Mouse (Mus musculus): ENCODE data around the gene Setd1b.

Setd1b gene

DNA sequence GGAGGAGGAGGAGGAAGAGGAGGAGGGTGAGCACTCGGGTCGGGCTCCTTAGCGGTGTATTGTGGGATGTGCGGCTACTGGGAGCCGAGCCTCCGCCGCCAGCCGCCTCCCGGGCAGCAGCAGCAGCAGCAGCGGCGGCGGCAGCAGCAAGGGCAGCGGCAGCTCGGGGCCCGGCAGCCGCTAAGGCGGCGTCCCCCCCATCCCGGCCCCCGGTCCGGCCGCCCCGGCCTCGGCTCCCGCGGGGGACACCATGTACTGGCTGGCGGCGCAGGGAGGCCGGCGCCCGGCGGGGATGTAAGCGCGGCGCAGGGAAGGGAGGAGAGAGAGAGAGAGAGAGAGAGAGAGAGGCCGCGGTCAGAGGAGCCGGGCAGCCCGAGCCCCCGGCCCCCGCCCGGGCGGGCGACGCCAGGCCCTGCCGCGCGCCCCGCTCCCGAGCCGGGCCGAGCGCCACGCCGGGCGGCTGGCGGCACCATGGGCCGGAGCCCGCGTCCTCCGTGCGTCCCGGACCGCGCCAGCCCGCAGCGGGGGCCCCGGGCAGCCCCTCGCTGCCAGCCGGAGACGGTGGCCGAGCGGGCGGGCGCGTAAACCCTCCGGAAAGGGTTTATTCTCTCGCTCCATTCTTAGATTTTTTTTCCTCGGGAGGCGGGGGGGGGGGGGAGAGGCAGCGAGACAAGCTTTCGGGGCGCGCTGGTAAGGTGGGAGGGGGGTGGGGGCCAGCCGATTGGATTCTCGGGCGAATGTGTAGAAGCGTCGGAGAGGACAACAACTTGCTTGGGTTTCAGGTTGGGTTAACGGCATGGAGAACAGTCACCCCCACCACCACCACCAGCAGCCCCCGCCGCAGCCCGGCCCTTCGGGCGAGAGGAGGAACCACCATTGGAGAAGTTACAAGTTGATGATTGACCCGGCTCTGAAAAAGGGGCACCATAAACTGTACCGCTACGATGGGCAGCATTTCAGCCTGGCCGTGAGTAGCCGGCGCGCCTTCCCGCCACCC is at the start of gene Setd1b:
Gene Setd1b, plus strand, starts transcription at position 33 of the 997 bp plus-strand sequence.
- no peak for DNase-seq (ENCODE audit: low spot score)

DNA sequence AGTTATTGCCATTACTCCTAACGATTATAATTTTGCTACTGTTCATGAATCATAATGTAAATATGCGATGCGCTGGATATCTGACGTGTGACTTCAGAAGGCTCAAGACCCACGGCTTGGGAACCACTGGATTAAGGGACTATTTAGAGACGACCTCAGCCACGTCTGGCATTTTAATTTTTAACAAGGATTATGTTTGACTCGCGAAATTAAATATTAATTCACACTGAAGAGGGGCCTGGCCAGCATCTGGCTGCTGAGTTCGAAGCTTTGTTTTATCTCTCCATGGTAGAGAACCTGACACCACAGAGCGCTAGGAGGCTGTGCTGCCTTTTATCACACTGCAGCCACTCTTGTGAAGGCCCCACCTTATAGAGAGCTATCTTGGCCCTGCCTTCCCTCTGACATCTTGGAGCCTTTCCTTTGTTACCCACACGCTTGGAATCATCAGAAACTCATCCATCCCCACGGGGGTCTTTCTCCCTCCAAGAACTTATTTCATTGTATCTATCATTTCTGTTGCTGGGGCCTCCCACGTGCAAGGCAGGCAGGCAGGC is 48.8 kb upstream of the Setd1b start:
- no peak for DNase-seq (ENCODE audit: low spot score)

DNA sequence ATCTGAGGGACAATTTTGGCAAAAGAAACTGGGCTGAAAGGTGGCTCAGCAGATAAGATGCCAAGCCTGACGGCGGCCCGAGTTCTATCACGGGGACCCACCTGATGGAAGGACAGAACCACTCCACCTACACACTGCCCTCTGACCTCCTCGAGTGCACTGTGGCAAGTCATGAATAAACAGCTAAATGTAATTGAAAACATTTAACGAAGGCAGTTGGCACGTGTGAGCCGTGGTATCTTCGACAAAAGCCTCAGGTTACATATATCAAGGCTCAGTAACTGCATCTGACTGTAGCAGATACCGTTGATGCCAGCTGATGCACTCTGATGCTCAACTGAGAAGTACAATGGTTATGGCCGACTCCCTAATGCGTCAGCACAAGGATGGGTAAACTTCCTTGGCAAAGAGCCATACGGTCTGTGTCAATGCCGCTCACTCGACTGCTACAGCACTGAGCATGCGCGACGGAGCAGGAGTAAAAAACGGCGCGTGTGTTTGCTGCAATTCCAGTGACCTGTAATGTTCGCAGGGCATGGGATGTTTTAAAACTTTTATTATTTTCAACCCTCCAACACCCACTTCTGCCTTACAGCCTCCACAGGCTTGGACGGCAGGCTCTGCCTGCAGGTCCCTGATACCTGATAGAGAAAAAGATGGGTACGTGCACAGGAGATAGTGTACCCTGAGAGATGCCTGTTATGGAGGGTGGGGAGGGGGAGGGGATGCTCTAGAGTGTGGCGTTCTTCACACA is 47.6 kb upstream of the Setd1b start:
- DNase-seq (ENCODE audit: low spot score), result no peak

DNA sequence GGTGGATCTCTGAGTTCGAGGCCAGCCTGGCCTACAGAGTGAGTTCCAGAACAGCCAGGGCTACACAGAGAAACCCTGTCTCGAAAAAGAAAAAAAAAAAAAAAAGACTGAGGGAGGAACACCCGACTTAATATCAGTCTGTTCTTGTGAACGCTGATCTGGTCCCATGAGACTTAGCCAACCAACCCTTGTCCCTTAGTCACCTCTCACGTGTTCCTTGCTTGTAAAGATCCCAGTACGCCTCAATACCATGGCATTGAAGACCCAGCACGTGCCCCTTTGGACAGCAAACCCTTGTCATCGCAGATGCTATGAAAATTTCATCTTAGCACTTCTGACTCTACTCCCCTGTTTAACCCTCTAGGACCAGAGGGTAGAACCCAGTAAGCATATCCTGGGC is 45.7 kb upstream of the Setd1b start:
- no peak for DNase-seq (ENCODE audit: low spot score)

DNA sequence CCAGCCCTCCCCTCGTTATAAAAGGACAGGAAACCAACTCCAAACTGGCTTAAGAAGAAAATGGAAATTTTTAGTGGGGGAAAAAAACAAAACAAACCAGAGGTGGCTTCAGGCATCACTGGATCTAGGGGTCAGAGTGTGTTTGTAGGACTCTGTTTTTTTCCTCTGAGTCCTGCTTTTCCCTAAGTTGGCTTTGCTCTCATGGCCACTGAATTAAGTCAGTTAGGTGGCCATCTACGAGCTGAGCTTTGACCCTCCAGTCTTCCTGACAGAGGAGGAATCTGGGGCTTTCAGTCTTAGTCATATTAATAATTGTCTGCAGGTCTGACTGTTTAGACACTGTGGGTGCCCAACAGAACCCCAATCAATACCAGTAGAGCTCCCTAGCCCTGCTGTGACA is 43.5 kb upstream of the Setd1b start:
- no peak for DNase-seq (ENCODE audit: low spot score)

DNA sequence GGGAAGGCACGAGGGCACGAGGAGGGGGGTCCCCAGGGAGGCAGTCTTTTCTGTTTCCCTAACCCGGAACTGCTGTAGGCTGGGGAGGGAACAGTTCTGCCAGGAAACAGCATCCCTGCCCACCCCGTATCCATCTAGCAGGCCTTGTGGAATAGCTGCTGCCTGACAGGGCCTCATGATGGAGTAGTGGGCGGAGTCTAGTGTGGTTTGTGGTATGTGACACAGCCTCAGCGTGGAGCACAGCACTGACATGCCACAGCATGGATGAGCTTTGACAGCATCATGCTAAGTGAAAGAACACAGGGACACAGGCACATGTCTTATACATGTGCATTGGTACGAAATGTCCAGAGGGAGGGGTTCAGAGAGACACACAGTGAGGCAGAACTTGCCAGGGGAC is 39.6 kb upstream of the Setd1b start:
- DNase-seq (ENCODE audit: low spot score), result no peak

DNA sequence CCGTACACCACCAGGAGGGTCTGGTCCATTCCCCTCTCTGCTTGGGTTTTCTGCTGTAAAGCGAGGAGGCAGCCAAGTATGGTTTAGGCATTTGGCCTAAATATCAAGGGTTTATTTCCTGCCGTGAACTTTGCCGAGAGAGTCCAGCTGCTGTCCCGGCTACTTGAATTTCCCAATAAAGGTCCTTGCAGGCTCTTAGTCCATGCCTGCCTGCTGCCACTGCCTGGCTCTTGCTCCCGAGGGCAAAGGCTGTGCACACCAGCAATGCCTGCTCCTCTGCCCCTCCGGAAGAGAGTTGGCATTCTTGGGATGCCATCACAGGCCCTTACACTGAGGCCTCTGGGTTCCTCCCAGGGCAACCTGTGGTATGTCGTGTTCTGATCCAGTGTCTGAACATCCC is 38.4 kb upstream of the Setd1b start:
- DNase-seq (ENCODE audit: low spot score), result no peak

DNA sequence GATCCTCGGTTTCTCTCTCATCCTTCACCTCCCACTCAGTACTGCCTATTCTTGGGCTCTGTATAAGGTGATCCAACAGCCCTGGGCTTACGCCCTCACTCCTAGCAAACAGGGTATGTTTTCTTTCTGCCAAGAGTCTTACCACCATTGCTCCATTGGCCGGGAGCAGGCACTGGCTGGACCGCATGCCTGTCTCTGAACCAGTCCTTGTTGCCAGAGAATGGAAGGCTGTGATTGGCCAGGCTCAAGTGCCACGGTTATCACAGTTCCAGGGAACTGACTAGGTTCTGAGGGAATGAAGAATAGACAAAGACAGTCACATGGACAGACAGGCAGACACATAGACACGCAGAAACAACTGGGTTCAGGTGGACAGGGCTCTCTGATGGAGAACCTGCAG is 37.2 kb upstream of the Setd1b start:
- DNase-seq (ENCODE audit: low spot score), result no peak

DNA sequence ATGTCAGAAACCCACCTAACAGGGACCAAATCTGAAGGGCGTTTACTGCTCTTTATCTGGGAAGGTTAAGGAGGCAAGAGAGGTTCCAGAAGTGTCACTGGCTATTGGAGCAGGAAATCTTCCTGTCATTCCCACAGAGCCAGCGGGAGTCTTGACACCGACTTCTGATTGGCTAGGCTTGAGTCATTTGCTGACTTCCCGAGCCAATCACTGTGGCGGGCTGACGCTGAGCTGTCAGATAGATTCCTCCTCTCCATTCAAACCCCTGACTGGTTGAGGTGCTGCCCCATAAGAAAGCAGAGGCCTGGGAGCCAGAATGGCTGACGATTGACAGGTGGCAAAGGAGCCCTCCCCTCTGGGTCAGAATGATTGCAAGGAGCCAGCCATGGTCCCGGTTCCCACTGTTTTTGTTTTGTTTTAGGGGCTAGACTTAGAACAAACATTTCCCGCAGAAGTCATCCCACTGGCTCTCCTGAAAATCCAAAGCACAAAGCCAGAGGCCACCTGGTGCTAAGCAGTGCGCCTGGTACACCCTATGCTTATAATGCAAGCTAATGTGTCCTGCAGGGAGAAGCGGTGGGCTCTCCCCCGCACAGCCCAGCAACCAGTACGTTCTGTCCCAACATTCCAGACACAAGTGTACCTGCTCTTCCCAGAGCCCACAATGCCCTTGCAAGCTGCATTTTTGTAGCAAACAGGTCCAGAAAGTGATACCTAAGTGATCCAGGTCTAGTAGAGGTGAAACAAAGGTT is 32.4 kb upstream of the Setd1b start:
- no peak for DNase-seq (ENCODE audit: low spot score)

DNA sequence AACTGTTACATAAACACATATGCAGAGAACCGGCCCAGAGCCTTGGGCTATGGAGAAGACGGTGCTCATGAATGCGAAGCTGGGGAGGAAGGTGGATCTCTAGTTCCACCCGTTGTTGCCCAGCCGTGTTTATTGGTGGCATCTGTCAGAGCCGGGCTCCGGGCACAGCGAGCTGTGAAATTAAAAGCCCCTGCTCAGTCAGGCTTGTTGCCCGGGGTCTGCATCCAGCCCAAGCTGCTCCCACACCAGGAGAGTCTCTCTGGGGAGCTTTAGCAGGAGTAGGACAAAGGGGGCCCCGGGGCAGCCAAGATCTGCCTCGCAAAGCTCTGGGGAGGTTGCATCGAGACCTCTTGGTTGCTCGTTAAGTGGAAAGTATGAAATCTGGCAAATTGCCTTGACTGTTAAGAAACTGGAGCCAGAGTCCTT is 31.7 kb upstream of the Setd1b start:
- DNase-seq (ENCODE audit: low spot score), result no peak

DNA sequence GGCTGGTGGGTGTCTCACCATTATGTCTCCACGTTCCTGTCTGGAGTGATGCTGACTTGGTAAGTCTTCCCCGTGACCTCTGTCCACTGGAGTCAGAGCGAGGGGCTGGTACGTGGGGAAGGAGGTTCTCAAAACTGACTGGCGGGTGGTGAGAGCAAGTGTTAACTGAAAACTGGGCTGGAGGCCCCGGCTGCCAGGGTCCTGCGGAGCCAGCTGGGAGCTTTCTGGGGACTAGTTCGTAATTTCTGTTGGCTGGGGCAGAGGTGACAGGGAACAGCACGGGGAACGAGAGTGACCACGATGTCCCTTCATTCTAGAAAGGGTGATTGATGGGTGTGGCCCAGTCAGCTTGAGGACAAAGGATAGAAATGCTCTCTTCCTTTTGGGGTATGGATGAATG is 27.9 kb upstream of the Setd1b start:
- no peak for DNase-seq (ENCODE audit: low spot score)

DNA sequence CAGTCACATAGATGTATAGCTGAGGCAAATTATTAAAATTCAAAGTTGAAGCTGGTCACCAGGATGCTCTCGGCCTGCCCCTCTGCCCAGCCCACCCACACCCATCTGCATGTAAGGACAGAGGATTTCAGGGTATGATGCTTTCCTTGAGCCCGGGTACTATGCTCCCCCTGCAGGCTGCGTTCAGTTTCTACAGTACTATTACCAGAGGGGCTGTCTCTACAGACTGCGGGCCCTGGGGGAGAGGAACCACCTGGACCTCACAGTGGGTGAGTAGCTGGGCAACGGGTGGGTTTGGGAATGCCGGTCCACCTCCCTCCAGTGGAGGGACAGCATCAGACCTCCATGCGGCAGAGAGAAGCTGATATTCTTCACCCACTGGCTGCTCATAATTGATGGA is 27.1 kb upstream of the Setd1b start:
- DNase-seq (ENCODE audit: low spot score), result no peak

DNA sequence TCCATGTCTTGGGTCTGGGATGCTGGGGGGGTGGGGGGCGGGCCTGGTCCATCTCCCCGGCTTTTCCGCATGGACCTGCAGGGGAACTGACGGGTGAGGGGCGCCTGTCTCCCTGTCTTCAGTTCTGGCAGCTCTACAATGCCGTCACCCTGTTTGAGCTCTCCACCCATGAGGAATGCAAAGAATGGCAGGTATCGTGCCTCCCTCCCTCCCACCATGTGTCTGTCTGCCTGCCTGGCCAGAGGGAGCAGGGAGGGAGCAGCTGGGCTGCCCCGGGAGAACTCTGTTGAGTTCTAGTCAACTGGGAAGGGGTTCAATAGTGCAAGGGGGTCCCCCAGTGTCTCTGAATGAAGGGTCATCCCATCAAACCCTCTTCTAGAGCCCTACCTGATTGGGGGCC is 25.9 kb upstream of the Setd1b start:
- no peak for DNase-seq (ENCODE audit: low spot score)

DNA sequence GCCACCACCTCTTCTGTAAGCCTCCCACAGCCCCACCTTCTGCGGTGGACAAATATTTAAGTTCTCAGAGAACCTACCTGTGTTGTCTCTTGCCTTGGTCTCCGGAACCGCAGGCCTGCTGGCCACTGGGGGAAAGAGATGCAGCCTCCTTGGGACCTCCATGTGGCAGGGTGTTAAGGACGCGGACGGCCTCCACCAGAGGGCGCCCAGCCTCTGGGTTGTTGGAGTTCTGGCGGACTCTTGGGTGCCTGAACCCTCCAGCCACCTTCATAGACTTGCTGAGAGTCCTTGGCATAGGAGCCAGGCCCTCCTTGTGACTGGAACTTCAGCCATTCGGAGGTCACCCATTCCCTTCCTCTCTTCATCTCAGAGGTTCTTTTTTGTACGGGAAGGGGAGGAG is 24.7 kb upstream of the Setd1b start:
- DNase-seq (ENCODE audit: low spot score), result peak; percentile 74

DNA sequence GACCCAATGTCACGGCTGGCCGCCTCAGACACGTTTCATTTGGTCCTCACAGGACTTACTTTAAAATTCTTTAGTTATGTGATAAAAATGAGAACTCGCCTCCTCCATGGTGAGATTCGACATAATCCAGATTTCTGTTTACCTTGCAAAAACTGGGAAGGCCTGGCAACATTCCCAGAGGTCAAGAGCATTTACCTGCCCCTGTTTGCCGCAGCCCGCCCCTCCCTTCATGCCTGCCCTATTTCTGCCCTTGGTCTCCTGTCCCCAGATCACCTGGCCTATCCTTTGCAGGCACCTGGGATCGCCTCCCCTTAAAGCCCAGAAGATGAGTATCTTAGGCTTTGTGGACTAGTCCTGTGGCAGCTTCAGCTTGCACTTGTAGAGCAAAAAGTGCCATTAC is 24.2 kb upstream of the Setd1b start:
- DNase-seq (ENCODE audit: low spot score), result no peak

DNA sequence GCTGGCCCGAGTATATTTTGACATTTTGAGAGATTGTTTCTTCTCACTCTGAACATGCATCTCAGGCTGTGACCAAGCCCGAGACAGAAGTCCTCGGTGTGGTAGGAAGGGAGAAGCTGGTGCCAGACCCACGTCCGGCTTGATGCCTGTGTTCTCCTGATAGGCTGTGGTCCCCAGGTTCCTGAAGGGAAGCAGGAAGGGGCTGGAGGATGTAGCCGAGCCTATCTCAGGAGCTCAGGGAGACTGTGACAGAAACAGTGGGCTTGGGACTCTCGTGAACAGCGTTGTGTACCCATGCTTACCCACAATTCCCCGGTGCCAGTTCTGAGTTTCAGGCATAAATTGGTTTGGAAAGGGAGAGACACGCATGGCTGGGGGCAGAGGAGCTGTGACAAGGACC is 23.2 kb upstream of the Setd1b start:
- no peak for DNase-seq (ENCODE audit: low spot score)

DNA sequence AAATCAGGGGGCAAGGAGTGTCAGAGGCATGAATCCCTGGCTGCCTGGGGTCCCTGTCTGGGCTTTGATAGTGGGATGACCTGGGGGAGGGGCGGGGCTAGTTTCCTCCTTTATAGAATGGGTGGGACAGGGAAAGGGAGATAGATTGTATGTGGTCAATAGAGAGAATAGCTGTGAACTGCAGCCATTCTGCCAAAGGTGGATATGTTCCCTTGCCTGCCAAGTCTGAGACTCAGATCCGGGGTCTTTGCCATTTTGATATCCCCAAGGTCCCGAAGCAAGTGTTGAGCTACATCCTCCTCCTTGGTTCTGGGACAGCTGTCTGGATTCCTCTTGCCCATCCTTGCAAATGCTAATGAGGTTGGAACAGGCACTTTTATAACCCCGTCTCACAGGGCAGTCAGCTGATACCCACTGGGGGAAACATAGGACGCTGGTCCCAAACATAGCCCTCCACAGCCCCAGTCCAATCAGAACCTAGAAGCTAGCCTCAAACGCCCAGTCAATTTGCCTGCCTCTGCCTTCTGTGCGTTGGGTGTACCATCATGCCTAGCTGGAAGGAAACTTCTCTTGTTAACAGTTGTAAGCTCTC is 21.3 kb upstream of the Setd1b start:
- no peak for DNase-seq (ENCODE audit: low spot score)

DNA sequence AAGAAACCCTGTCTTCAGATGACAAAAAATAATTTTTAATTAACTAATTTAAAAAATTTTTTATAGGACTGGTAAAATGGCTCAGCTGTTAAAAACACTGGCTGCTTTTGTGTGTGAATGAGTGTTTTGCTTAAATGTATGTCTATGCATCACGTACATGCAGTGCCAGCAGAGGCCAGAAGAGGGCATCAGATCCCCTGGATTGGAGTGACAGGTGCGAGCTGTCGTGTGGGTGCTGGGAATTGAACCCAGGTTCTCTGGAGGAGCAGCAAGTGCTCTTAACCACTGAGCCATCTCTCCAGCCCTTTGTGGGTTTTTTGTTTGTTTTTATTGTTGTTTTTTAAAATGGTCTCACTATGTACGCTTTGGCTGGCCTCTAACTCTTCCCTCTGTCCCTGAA is 19.8 kb upstream of the Setd1b start:
- DNase-seq (ENCODE audit: low spot score), result no peak

DNA sequence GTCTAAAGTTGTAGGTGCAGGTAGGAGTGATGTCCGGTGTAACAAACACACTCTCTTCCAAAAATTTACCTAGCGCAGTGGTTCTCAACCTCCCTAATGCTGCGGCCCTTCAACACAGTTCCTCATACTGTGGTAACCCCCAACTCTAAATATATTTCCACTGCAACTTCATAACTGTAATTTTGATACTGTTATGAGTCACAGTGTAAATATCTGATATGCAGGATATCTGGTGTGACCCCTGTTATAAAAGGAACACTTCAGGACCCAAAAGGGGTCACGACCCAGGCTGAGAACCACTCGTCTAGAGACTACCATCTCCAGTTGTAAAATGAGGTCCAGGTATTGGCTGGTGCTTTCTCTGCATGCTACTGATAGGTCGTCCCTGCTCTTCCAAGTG is 16.9 kb upstream of the Setd1b start:
- DNase-seq (ENCODE audit: low spot score), result no peak

DNA sequence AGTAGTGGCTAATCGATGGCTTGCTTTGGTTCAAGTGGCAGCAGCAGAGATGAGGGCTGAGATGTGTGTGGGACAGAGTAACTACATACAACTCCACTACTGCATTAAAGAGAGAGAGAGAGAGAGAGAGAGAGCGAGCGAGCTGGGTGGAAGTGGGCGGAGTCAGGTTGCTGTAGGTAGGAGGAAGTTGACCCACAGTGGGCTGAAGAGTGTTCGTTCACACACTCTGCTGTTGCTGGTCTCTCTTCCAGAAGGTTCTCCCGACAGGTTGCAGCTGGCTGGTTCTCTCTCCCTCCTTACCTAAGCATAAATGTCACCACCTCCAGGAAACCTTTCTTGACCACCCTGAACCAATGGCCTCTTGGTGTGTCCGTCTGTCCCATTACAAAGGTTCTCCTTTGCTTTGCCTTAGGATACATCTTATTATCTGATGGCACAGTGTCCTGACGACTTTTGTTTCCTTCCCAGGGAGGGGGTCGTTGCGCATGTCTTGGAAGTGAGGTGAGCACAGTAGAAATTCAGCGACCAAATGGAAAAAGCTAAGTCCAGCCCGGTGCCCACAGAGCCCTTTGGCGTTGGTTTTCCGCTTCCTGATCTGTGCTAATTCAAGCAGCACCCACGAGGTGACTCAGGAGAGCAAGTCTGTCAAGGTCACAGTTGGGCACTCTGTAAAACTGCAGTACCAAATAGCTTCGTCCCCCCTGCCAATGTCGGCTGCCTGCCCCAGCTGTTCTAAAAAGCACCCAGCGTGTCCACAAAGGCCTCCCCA is 16.2 kb upstream of the Setd1b start:
- DNase-seq (ENCODE audit: low spot score), result no peak

DNA sequence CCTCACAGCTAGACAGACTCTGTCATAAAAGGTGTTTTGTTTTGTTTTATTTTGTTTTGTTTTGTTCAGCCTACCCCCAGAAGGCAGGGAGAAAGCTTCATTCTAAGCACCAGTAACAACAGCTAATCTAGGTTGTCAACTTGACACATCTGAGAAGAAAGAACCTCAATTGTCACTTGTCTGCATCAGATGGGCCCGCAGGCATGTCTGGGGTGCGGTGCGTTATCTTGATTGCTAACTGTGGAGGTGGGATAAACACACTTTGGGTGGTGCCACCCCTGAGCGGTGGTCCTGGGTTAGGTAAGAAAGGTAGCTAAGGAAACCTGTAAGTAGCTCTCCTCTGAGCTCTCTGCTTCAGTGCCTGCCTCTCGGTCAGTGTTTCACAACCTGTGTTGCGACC is 15.0 kb upstream of the Setd1b start:
- no peak for DNase-seq (ENCODE audit: low spot score)
